Mouse (Mus musculus): Measurements from ENCODE around the gene Hyal3. TPM values are rescaled to one million over a fixed set of nuclear protein-coding genes. Genes with fewer than 3 reads are reported as not detected.

Gene Hyal3
- polyA plus RNA-seq, 1 experiment, result 1.1 TPM

GRCm38 (mm10) chr9:107611456-107612190 lies 31.0 kb downstream of the Hyal3 start:
- DNase-seq, result no peak
- Histone ChIP-seq H3K4me3 (replicated peaks; ENCODE audit: insufficient read depth, low read depth, low read length) (peak overlapping the region; percentile 53), H3K27me3 (ENCODE audit: control insufficient read depth, insufficient read depth, low read length) (no peaks in the 10 kb centered on the region), H3K4me1 (ENCODE audit: control insufficient read depth, insufficient read depth, low read length) (peaks cover 9% of the 10 kb centered on the region), H3K27ac (ENCODE audit: insufficient read depth, low read length) (peak overlapping the region; percentile 98)
- no peak for TF ChIP-seq POLR2A (IDR thresholded peaks at IDR 0.05; ENCODE audit: borderline replicate concordance, insufficient read depth, low read length)
- TF ChIP-seq CTCF (IDR thresholded peaks at IDR 0.05; ENCODE audit: borderline replicate concordance, insufficient read depth, low read depth, low read length), result no peak
- 71% methylated on average over 6 of the region's 6 CpGs for WGBS

GRCm38 (mm10) chr9:107612191-107612944 lies 31.8 kb downstream of the Hyal3 start:
- Histone ChIP-seq H3K27ac (ENCODE audit: insufficient read depth, low read length) (peak overlapping the region; percentile 98), H3K4me3 (replicated peaks; ENCODE audit: insufficient read depth, low read depth, low read length) (peak overlapping the region; percentile 53), H3K4me1 (ENCODE audit: control insufficient read depth, insufficient read depth, low read length) (peaks cover 9% of the 10 kb centered on the region), H3K27me3 (ENCODE audit: control insufficient read depth, insufficient read depth, low read length) (no peaks in the 10 kb centered on the region)
- peak; percentile 98 to 99 for DNase-seq
- WGBS, result under 1% methylated on average over 48 of the region's 48 CpGs
- peak; percentile 80 for TF ChIP-seq CTCF (IDR thresholded peaks at IDR 0.05; ENCODE audit: borderline replicate concordance, insufficient read depth, low read depth, low read length)
- TF ChIP-seq POLR2A (IDR thresholded peaks at IDR 0.05; ENCODE audit: borderline replicate concordance, insufficient read depth, low read length), result peak; percentile 90

GRCm38 (mm10) chr9:107612945-107613569 lies 32.4 kb downstream of the Hyal3 start:
- H3K27me3 ChIP-seq (ENCODE audit: control insufficient read depth, insufficient read depth, low read length), result no peaks in the 10 kb centered on the region
- peak overlapping the region; percentile 70; the same call in 1 of the 2 replicates for H3K27ac ChIP-seq (ENCODE audit: insufficient read depth, low read length)
- H3K4me1 ChIP-seq (ENCODE audit: control insufficient read depth, insufficient read depth, low read length), result peaks cover 9% of the 10 kb centered on the region
- WGBS, result 8% methylated on average over 12 of the region's 12 CpGs
- no peak for DNase-seq
- peak overlapping the region; percentile 52 for H3K4me3 ChIP-seq (replicated peaks; ENCODE audit: insufficient read depth, low read depth, low read length)
- TF ChIP-seq POLR2A (IDR thresholded peaks at IDR 0.05; ENCODE audit: borderline replicate concordance, insufficient read depth, low read length) (no peak), CTCF (IDR thresholded peaks at IDR 0.05; ENCODE audit: borderline replicate concordance, insufficient read depth, low read depth, low read length) (no peak)

GRCm38 (mm10) chr9:107615035-107615434 lies 34.4 kb downstream of the Hyal3 start:
- 54% methylated on average over 4 of the region's 4 CpGs for WGBS

GRCm38 (mm10) chr9:107617461-107617860 lies 36.8 kb downstream of the Hyal3 start:
- Histone ChIP-seq H3K27me3 (ENCODE audit: control insufficient read depth, insufficient read depth, low read length) (no peaks in the 10 kb centered on the region), H3K4me1 (ENCODE audit: control insufficient read depth, insufficient read depth, low read length) (peaks cover 32% of the 10 kb centered on the region), H3K4me3 (replicated peaks; ENCODE audit: insufficient read depth, low read depth, low read length) (no peak overlapping the region), H3K27ac (ENCODE audit: insufficient read depth, low read length) (no peak overlapping the region)
- DNase-seq, result no peak
- TF ChIP-seq CTCF (IDR thresholded peaks at IDR 0.05; ENCODE audit: borderline replicate concordance, insufficient read depth, low read depth, low read length) (no peak), POLR2A (IDR thresholded peaks at IDR 0.05; ENCODE audit: borderline replicate concordance, insufficient read depth, low read length) (no peak)
- 82% methylated on average over 2 of the region's 2 CpGs for WGBS

More at GRCm38 (mm10) chr9:107615035-107615434, 34.4 kb downstream of the Hyal3 start:
- H3K4me3 ChIP-seq (replicated peaks; ENCODE audit: insufficient read depth, low read depth, low read length), result no peak overlapping the region
- H3K27ac ChIP-seq (ENCODE audit: insufficient read depth, low read length), result no peak overlapping the region
- DNase-seq, result no peak
- TF ChIP-seq POLR2A (IDR thresholded peaks at IDR 0.05; ENCODE audit: borderline replicate concordance, insufficient read depth, low read length), result no peak
- TF ChIP-seq CTCF (IDR thresholded peaks at IDR 0.05; ENCODE audit: borderline replicate concordance, insufficient read depth, low read depth, low read length), result no peak
- H3K4me1 ChIP-seq (ENCODE audit: control insufficient read depth, insufficient read depth, low read length), result peaks cover 28% of the 10 kb centered on the region
- no peaks in the 10 kb centered on the region for H3K27me3 ChIP-seq (ENCODE audit: control insufficient read depth, insufficient read depth, low read length)

- no peak for TF ChIP-seq CTCF (IDR thresholded peaks at IDR 0.05; ENCODE audit: borderline replicate concordance, insufficient read depth, low read depth, low read length)
- TF ChIP-seq POLR2A (IDR thresholded peaks at IDR 0.05; ENCODE audit: borderline replicate concordance, insufficient read depth, low read length), result no peak
- WGBS, result 91% methylated on average over 6 of the region's 6 CpGs
- DNase-seq, result no peak
- Histone ChIP-seq H3K27me3 (ENCODE audit: control insufficient read depth, insufficient read depth, low read length) (no peaks in the 10 kb centered on the region), H3K4me3 (replicated peaks; ENCODE audit: insufficient read depth, low read depth, low read length) (no peak overlapping the region), H3K27ac (ENCODE audit: insufficient read depth, low read length) (peak overlapping the region; percentile 59; the same call in 1 of the 2 replicates), H3K4me1 (ENCODE audit: control insufficient read depth, insufficient read depth, low read length) (peaks cover 32% of the 10 kb centered on the region)
Measured at GRCm38 (mm10) chr9:107618098-107618497, 37.5 kb downstream of the Hyal3 start.

GRCm38 (mm10) chr9:107618778-107619545 lies 38.3 kb downstream of the Hyal3 start:
- H3K27ac ChIP-seq (ENCODE audit: insufficient read depth, low read length), result peak overlapping the region; percentile 59
- TF ChIP-seq POLR2A (IDR thresholded peaks at IDR 0.05; ENCODE audit: borderline replicate concordance, insufficient read depth, low read length) (no peak), CTCF (IDR thresholded peaks at IDR 0.05; ENCODE audit: borderline replicate concordance, insufficient read depth, low read depth, low read length) (no peak)
- peaks cover 32% of the 10 kb centered on the region for H3K4me1 ChIP-seq (ENCODE audit: control insufficient read depth, insufficient read depth, low read length)
- DNase-seq, result no peak
- H3K4me3 ChIP-seq (replicated peaks; ENCODE audit: insufficient read depth, low read depth, low read length), result no peak overlapping the region
- 13% methylated on average over 13 of the region's 13 CpGs for WGBS
- H3K27me3 ChIP-seq (ENCODE audit: control insufficient read depth, insufficient read depth, low read length), result no peaks in the 10 kb centered on the region
